Mouse (Mus musculus) stomach, embryonic 14.5 days (tissue): ENCODE results near the gene Ptprt. TPM values are rescaled to one million over a fixed set of nuclear protein-coding genes. Genes with fewer than 3 reads are reported as not detected.

Experiments
- ATAC-seq: fragments of 200-750 bp; cut with Nextera tagmentation; 2 replicates; pipeline ENCODE4 v1.8.0; 2017; ENCODE audit warnings: low read depth, moderate TSS enrichment; ENCODE audit not compliant: insufficient number of reproducible peaks, insufficient read depth, low FRiP score
- H3K27ac ChIP-seq: fragments of 300-500 bp; sonication (generic); 2 replicates; pipeline ENCODE4 v1.5.1; 2014; ENCODE audit warnings: mild to moderate bottlenecking, low read length, moderate library complexity, mixed read lengths
- H3K27me3 ChIP-seq: fragments of 300-500 bp; sonication (generic); 2 replicates; pipeline ENCODE4 v1.6.1; 2014; ENCODE audit warnings: low read length, control low read depth, mixed read lengths; ENCODE audit not compliant: control insufficient read depth, insufficient read depth
- H3K36me3 ChIP-seq: fragments of 300-500 bp; sonication (generic); 2 replicates; pipeline ENCODE4 v1.6.1; 2014; ENCODE audit warnings: mild to moderate bottlenecking, control low read depth, low read length, moderate library complexity, mixed read lengths; ENCODE audit not compliant: control insufficient read depth, insufficient read depth
- H3K4me1 ChIP-seq: fragments of 300-500 bp; sonication (generic); 2 replicates; pipeline ENCODE4 v1.6.1; 2014; ENCODE audit warnings: low read length, control low read depth, mixed read lengths; ENCODE audit not compliant: control insufficient read depth, insufficient read depth
- H3K4me2 ChIP-seq: fragments of 300-500 bp; sonication (generic); replicated peaks from 2 replicates; pipeline ENCODE4 v1.6.1; 2014; ENCODE audit warnings: low read depth, low read length, control low read depth
- H3K4me3 ChIP-seq: fragments of 300-500 bp; sonication (generic); 2 replicates; pipeline ENCODE4 v1.5.1; 2014; ENCODE audit warnings: low read depth, low read length, control low read depth
- H3K9ac ChIP-seq: fragments of 300-500 bp; sonication (generic); replicated peaks from 2 replicates; pipeline ENCODE4 v1.6.1; 2014; ENCODE audit warnings: low read depth, mild to moderate bottlenecking, control low read depth, low read length, moderate library complexity, mixed read lengths
- H3K9me3 ChIP-seq: fragments of 300-500 bp; sonication (generic); 2 replicates; pipeline ENCODE4 v1.6.1; 2016; ENCODE audit warnings: low read depth, low read length, control low read depth; ENCODE audit not compliant: control insufficient read depth
- whole genome bisulfite sequencing: fragments of 180-500 bp; shearing (Covaris S2); extraction: QIAGEN DNeasy Blood & Tissue Kit; methylation state at CpG from one replicate; pipeline ENCODE4 v1.1.7; 2014; 5-methylcytosine and 5-hydroxymethylcytosine counted together
- polyA plus RNA-seq: library from polyadenylated mRNA; unstranded; fragments of >200 nt; fragmentation: Nextera tagmentation; extraction: Ambion mirVana; gene quantifications from 2 replicates; pipeline ENCODE4 v1.2.1, GENCODE M21; 2014

The Ptprt gene
- polyA plus RNA-seq, 1 experiment from 2014 or later: 1.2 TPM

DNA sequence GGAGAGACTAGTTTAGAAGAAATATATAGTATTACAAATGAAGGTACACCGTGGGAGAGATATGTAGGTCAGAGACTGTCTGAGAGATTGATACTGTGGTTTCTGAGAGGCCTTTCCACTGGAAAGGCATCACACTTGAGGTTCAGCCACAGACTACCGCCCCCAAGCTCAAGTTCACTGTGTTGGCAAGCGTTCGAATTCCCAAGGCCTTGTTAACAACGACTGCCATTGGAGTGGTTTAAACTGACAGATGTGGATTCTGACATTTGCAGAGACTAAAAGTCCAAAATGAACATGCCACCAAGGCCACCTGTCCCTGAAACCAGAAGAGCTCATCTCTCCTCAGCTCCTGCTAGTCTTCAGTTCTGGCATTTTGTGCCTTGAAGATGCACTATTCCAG is 951.6 kb downstream of the Ptprt start:
- H3K4me1 ChIP-seq: no peaks in the 10 kb centered on the region
- 88% methylated on average over 5 of the region's 5 CpGs for WGBS
- no peaks in the 10 kb centered on the region for H3K9me3 ChIP-seq
- H3K27me3 ChIP-seq: no peaks in the 10 kb centered on the region
- no peak for ATAC-seq
- H3K4me2 ChIP-seq: no peak overlapping the region
- no peak overlapping the region for H3K27ac ChIP-seq
- H3K4me3 ChIP-seq: no peak overlapping the region
- no peaks in the 10 kb centered on the region for H3K36me3 ChIP-seq
- no peak overlapping the region for H3K9ac ChIP-seq

DNA sequence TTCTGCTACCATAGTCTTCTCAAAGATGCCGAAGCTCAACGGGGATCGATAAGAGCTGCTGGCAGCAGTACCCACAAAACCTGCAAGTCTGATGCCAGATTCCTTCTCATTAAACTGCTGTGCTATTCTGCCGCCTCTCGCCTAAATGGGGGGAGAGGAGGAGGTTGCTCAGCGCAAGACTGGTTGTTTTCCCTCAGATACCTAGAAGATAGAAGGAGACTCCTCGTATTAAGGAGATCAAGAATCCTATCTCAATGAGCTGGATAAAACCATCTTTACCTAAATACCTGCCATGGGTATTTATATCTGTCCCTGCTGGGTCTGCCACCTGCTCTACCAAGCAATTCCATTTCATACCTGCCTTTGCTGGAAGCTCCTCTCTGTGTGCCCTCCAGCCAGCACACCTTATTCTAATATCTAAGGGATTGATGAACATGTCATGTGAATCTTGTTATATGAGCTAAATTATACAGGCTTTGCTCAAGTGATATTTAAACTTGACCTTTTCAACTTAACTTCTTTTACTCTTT is 954.5 kb downstream of the Ptprt start:
- Histone ChIP-seq H3K4me1 (no peaks in the 10 kb centered on the region), H3K36me3 (no peaks in the 10 kb centered on the region), H3K9ac (no peak overlapping the region), H3K4me3 (no peak overlapping the region), H3K27me3 (no peaks in the 10 kb centered on the region), H3K27ac (no peak overlapping the region), H3K4me2 (no peak overlapping the region), H3K9me3 (no peaks in the 10 kb centered on the region)
- ATAC-seq: no peak
- 93% methylated on average over 7 of the region's 7 CpGs for WGBS

DNA sequence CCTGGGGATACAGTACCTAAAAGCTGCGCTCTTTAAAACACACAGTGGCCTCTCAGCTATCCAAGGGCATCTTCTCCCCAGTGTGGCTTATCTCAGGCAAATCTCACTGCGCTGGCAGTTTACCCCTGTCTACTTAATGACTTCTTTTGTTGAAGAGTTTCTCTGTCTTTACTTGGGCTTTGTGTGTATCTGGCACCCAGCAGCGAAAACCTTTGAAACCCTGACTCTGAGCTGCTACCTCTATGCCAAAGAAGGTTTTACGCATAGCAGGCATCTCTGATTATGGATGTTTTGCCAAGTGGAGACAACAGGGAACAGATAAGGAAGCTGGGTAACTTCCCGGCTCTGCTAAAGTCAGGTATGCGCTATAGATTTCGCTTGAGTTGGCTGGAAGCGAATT is 956.1 kb downstream of the Ptprt start:
- Histone ChIP-seq H3K27ac (no peak overlapping the region), H3K4me1 (no peaks in the 10 kb centered on the region), H3K27me3 (no peaks in the 10 kb centered on the region), H3K4me2 (no peak overlapping the region), H3K9me3 (no peaks in the 10 kb centered on the region), H3K4me3 (no peak overlapping the region), H3K9ac (no peak overlapping the region), H3K36me3 (no peaks in the 10 kb centered on the region)
- 57% methylated on average over 8 of the region's 8 CpGs for WGBS
- no peak for ATAC-seq

DNA sequence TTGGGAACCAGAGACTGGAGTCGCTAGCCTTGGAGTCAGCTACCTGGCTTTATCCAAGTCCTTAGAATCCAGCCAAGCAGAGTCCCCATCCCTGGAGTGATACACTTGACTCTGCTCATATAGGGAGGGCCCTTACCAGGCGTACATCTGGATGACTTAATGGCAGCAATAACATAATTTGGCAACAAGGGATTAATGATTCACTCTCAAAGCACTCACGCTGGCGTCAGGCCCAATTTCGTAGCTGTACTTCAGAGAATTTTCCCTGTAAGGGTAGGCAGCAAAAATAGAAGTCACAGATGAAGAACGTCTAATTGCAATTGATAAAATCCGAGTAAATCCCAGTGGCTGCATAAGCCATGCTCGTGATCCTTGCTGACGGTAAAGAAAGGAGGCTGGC is 956.5 kb downstream of the Ptprt start:
- no peak for ATAC-seq
- Histone ChIP-seq H3K9me3 (no peaks in the 10 kb centered on the region), H3K4me1 (no peaks in the 10 kb centered on the region), H3K27me3 (no peaks in the 10 kb centered on the region), H3K36me3 (no peaks in the 10 kb centered on the region), H3K4me3 (no peak overlapping the region), H3K4me2 (no peak overlapping the region), H3K9ac (no peak overlapping the region), H3K27ac (no peak overlapping the region)
- WGBS: 45% methylated on average over 9 of the region's 9 CpGs

DNA sequence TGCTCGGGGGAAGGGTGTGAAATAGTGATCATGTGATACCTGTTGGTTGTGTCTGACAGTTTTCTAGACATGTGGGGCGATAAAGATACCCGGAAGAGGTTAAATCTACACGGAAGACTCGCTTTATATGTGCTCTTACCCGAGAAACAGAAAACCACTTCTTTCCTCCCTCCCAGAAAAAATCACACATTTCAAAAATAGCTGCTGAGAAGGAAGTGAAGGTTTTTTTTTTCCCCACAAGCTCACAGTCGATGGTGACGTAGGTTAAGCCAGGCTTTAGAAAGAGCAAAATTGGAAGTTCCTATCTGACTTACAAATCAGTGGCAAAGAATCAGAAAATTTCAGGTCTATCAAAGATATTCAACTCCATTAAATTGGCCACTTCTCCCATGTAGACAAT is 965.1 kb downstream of the Ptprt start:
- no peaks in the 10 kb centered on the region for H3K27me3 ChIP-seq
- no peaks in the 10 kb centered on the region for H3K4me1 ChIP-seq
- 81% methylated on average over 8 of the region's 8 CpGs for WGBS
- ATAC-seq: no peak
- H3K27ac ChIP-seq: no peak overlapping the region
- no peak overlapping the region for H3K4me3 ChIP-seq
- H3K9me3 ChIP-seq: no peaks in the 10 kb centered on the region
- no peak overlapping the region for H3K9ac ChIP-seq
- H3K4me2 ChIP-seq: no peak overlapping the region
- H3K36me3 ChIP-seq: no peaks in the 10 kb centered on the region

DNA sequence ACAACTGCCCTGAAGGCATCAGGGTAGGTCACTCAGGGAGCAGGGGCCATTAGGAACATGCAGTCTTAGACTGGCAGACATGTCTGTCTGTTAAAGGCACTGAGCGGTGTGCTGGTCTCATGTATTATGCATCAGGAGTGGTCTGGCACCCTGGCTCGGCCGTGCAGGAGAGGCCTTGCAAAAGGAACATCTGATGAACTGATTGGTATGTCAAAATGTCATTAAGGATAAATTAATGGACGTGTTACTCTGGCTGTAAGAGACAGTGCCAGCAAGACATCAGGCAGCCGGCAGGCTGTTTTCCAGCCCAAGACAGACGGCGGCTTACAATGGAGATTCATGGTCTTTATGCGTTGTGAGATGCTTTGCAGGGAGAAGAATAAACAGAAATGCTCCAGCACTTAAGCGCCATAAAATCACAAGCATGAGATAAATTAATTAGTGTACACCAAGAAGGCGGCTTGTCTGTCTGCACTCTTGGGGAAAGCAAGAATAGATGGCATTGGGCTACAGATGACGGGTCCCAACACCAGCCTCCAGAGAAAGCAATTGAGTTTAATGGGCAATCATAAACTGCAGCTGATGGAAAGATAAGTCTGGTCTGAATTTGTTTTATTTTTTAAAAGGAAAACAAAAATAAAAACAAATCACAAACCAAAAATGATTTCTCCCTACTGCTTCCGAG is 992.5 kb downstream of the Ptprt start:
- H3K36me3 ChIP-seq: no peaks in the 10 kb centered on the region
- ATAC-seq: no peak
- H3K9me3 ChIP-seq: no peaks in the 10 kb centered on the region
- H3K27ac ChIP-seq: no peak overlapping the region
- no peak overlapping the region for H3K4me2 ChIP-seq
- no peak overlapping the region for H3K9ac ChIP-seq
- H3K4me3 ChIP-seq: no peak overlapping the region
- no peaks in the 10 kb centered on the region for H3K27me3 ChIP-seq
- WGBS: 72% methylated on average over 12 of the region's 12 CpGs
- H3K4me1 ChIP-seq: no peaks in the 10 kb centered on the region

DNA sequence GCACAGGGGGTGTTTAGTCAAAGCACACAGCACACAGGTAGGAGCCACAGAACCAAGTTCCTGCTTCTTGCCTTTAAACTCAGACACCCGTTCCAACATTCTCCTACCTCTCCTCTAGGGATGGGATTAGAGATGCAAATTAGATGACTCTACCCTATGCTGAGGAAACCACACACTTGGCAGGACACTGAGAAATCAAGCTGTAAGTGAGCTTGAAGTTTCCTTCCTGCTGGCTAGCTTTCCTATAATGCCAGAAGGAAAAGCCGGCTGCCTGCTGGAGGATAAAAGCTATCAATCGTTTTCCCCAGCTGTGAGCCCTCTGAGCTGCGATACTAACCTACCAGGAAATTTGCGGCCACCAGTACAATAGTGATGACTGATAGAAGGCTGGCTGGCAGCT is 999.0 kb downstream of the Ptprt start:
- 20% methylated on average over 5 of the region's 5 CpGs for WGBS
- no peaks in the 10 kb centered on the region for H3K36me3 ChIP-seq
- H3K9ac ChIP-seq: no peak overlapping the region
- no peaks in the 10 kb centered on the region for H3K9me3 ChIP-seq
- no peak overlapping the region for H3K27ac ChIP-seq
- H3K27me3 ChIP-seq: no peaks in the 10 kb centered on the region
- no peak overlapping the region for H3K4me3 ChIP-seq
- ATAC-seq: no peak
- H3K4me2 ChIP-seq: no peak overlapping the region
- H3K4me1 ChIP-seq: no peaks in the 10 kb centered on the region

DNA sequence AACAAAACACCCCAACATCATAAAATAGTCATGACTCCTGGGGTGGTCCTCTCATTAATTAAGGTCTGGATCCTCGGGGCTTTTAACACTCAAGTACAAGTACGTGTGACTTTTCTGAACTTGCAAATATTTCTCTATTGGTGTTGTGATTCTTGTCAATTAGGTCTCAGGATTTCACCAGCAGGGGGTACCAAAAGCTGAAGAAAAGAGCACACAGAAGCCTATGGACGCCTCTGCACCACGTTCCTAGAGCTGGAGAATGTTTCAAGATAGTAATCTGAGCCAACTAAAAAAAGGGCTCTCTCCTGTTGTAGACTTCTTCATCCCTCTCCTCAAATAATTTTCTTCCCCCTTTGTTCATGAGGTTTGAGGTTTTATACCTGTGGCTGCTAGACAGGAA is 1000.1 kb downstream of the Ptprt start:
- Histone ChIP-seq H3K4me2 (no peak overlapping the region), H3K9ac (no peak overlapping the region), H3K9me3 (no peaks in the 10 kb centered on the region), H3K27me3 (no peaks in the 10 kb centered on the region), H3K4me1 (no peaks in the 10 kb centered on the region), H3K36me3 (no peaks in the 10 kb centered on the region), H3K27ac (no peak overlapping the region), H3K4me3 (no peak overlapping the region)
- WGBS: 15% methylated on average over 4 of the region's 4 CpGs
- ATAC-seq: no peak

DNA sequence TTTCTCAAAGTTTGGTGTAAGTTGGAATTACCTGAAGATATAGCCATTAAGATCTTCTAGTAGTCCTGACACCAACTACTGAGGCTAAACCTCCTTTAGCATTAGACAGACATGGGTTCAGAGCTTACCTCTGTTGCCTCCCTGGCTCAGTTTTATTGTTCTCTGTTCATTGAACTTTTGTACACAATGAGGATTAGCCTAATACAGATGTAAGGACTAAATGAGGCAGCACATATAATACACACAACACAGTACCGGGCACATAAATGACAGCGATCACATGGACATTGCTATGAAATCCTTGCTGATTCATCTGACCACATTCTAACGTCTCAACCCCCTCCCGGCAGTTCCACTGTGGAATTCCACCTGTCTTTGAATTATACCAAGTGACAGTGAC is 1003.9 kb downstream of the Ptprt start:
- no peak for ATAC-seq
- H3K4me1 ChIP-seq: no peaks in the 10 kb centered on the region
- no peak overlapping the region for H3K9ac ChIP-seq
- H3K36me3 ChIP-seq: no peaks in the 10 kb centered on the region
- H3K27me3 ChIP-seq: no peaks in the 10 kb centered on the region
- no peak overlapping the region for H3K4me3 ChIP-seq
- H3K27ac ChIP-seq: no peak overlapping the region
- no peaks in the 10 kb centered on the region for H3K9me3 ChIP-seq
- WGBS: 84% methylated on average over 4 of the region's 4 CpGs
- no peak overlapping the region for H3K4me2 ChIP-seq
